Mouse (Mus musculus): ENCODE measurements at regions not wholly inside any gene's neighbourhood (a gene's known extent, or its start where the extent isn't known, plus 50 kb on each side); places are given as distances from the start of the nearest gene placed in this dataset.

- 0 out of 2 replicates have a peak, but pooled peaks cover 5% of the 10 kb centered on the region for H3K4me1 ChIP-seq
- H3K9ac ChIP-seq: no peak overlapping the region
- H3K4me2 ChIP-seq: no peak overlapping the region
- H3K27me3 ChIP-seq: peaks cover 12% of the 10 kb centered on the region
- no peaks in the 10 kb centered on the region for H3K9me3 ChIP-seq (replicated peaks)
- H3K27ac ChIP-seq: no peak overlapping the region
- 81% methylated on average over 9 of the region's 9 CpGs for WGBS
- ATAC-seq (replicated peaks; ENCODE audit: low FRiP score): no peak
- no peak overlapping the region for H3K4me3 ChIP-seq (replicated peaks)
- H3K36me3 ChIP-seq: no peaks in the 10 kb centered on the region
Measured at GRCm38 (mm10) chr19:54099292-54099691, 55.3 kb downstream of the Adra2a start.

DNA sequence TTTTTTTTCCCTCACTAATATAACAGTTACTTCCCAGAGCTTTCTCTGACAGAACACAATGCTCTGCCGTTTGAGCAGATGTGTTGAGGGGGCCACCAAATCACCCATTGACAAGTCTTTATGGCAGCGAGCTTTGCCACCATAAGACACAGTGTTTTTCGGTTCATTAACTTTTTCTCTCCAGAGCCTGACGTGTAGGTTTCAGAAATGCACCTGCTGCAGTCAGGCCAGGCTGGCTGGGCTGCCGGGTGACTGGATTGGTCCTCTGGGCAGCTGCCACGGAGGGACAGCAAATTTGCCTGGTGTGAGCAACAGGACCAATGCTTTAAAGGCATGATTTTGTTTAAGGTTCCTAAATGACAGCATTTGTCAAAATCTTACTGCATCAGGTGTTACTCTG is 55.8 kb downstream of the Adra2a start:
- ATAC-seq (replicated peaks; ENCODE audit: low FRiP score): no peak
- 31% methylated on average over 6 of the region's 6 CpGs for WGBS

GRCm38 (mm10) chr19:54106571-54106970 is 62.6 kb downstream of the Adra2a start:
- H3K4me1 ChIP-seq: 0 out of 2 replicates have a peak, but pooled peaks cover 10% of the 10 kb centered on the region
- H3K9me3 ChIP-seq (replicated peaks): no peaks in the 10 kb centered on the region
- no peak overlapping the region for H3K9ac ChIP-seq
- no peaks in the 10 kb centered on the region for H3K27me3 ChIP-seq
- H3K27ac ChIP-seq: no peak overlapping the region
- H3K4me3 ChIP-seq (replicated peaks): no peak overlapping the region
- ATAC-seq (replicated peaks; ENCODE audit: low FRiP score): no peak
- 43% methylated on average over 3 of the region's 3 CpGs for WGBS
- H3K36me3 ChIP-seq: no peaks in the 10 kb centered on the region
- H3K4me2 ChIP-seq: no peak overlapping the region

More for the DNA sequence above, 55.8 kb downstream of the Adra2a start:
- Histone ChIP-seq H3K9me3 (replicated peaks) (no peaks in the 10 kb centered on the region), H3K4me1 (0 out of 2 replicates have a peak, but pooled peaks cover under 1% of the 10 kb centered on the region), H3K9ac (no peak overlapping the region), H3K27me3 (peaks cover 8% of the 10 kb centered on the region), H3K4me2 (no peak overlapping the region), H3K36me3 (no peaks in the 10 kb centered on the region), H3K4me3 (replicated peaks) (no peak overlapping the region), H3K27ac (no peak overlapping the region)

DNA sequence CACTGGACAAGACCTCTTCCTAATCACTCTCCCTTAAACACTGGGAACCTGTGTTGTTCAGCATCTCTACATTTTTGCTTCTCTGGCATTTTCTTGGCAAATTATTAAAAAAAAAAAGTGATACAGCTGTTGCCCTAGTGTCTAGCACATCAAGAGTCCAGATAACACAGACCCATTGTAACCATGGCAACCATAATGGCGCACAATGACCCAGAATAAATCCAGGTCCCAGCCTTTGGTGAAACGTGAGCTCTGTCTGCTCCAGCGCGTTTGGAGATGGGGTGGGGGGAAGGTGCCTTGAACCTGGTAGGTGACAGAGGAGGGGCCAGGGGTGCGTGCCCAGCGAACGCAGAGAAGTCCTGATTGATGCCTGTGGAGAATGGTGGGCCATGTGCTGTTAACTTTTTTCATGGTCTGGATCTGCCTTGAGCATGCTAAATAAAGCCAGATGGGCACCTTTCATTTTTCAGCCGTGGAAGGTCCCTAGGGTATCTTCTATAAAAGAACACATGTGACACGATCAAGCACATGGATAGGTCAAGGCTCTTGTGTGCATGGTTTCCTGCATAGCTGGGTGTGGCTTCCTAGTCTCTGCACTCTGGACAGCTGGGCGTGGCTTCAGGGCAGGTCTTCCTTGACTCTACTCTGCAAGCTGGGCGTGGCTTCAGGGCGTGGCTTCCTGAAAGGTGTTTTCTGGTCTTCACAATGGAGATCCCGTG is 63.3 kb downstream of the Adra2a start:
- no peak overlapping the region for H3K9ac ChIP-seq
- peak; percentile 43; the same call in 1 of the 2 replicates for ATAC-seq (replicated peaks; ENCODE audit: low FRiP score)
- H3K27me3 ChIP-seq: no peaks in the 10 kb centered on the region
- no peaks in the 10 kb centered on the region for H3K36me3 ChIP-seq
- 0 out of 2 replicates have a peak, but pooled peaks cover 10% of the 10 kb centered on the region for H3K4me1 ChIP-seq
- H3K4me2 ChIP-seq: no peak overlapping the region
- no peak overlapping the region for H3K4me3 ChIP-seq (replicated peaks)
- no peak overlapping the region for H3K27ac ChIP-seq
- no peaks in the 10 kb centered on the region for H3K9me3 ChIP-seq (replicated peaks)
- WGBS: 46% methylated on average over 13 of the region's 13 CpGs

- peaks cover 13% of the 10 kb centered on the region for H3K27me3 ChIP-seq
- H3K4me1 ChIP-seq: peaks cover 15% of the 10 kb centered on the region; the same call in 1 of the 2 replicates
- no peak overlapping the region for H3K9ac ChIP-seq
- no peak overlapping the region for H3K4me2 ChIP-seq
- H3K9me3 ChIP-seq (replicated peaks): no peaks in the 10 kb centered on the region
- 72% methylated on average over 6 of the region's 6 CpGs for WGBS
- ATAC-seq (replicated peaks; ENCODE audit: low FRiP score): peak; percentile 50; the same call in 1 of the 2 replicates
- H3K27ac ChIP-seq: no peak overlapping the region
- H3K4me3 ChIP-seq (replicated peaks): no peak overlapping the region
- no peaks in the 10 kb centered on the region for H3K36me3 ChIP-seq
Measured at GRCm38 (mm10) chr19:54110080-54110479, 66.1 kb downstream of the Adra2a start.

GRCm38 (mm10) chr19:54112691-54113090 is 68.7 kb downstream of the Adra2a start:
- WGBS: 54% methylated on average over 3 of the region's 3 CpGs
- H3K9me3 ChIP-seq (replicated peaks): no peaks in the 10 kb centered on the region
- no peaks in the 10 kb centered on the region for H3K36me3 ChIP-seq
- H3K27me3 ChIP-seq: peaks cover 22% of the 10 kb centered on the region
- no peak for ATAC-seq (replicated peaks; ENCODE audit: low FRiP score)
- no peak overlapping the region for H3K9ac ChIP-seq
- no peak overlapping the region for H3K27ac ChIP-seq
- no peak overlapping the region for H3K4me3 ChIP-seq (replicated peaks)
- peaks cover 9% of the 10 kb centered on the region for H3K4me1 ChIP-seq
- no peak overlapping the region for H3K4me2 ChIP-seq

- H3K9me3 ChIP-seq (replicated peaks): no peaks in the 10 kb centered on the region
- no peak overlapping the region for H3K9ac ChIP-seq
- WGBS: 43% methylated on average over 6 of the region's 6 CpGs
- peaks cover 9% of the 10 kb centered on the region for H3K4me1 ChIP-seq
- no peak for ATAC-seq (replicated peaks; ENCODE audit: low FRiP score)
- H3K4me3 ChIP-seq (replicated peaks): no peak overlapping the region
- peaks cover 22% of the 10 kb centered on the region for H3K27me3 ChIP-seq
- no peak overlapping the region for H3K4me2 ChIP-seq
- no peak overlapping the region for H3K27ac ChIP-seq
- H3K36me3 ChIP-seq: no peaks in the 10 kb centered on the region
Measured at GRCm38 (mm10) chr19:54113421-54113820, 69.5 kb downstream of the Adra2a start.

DNA sequence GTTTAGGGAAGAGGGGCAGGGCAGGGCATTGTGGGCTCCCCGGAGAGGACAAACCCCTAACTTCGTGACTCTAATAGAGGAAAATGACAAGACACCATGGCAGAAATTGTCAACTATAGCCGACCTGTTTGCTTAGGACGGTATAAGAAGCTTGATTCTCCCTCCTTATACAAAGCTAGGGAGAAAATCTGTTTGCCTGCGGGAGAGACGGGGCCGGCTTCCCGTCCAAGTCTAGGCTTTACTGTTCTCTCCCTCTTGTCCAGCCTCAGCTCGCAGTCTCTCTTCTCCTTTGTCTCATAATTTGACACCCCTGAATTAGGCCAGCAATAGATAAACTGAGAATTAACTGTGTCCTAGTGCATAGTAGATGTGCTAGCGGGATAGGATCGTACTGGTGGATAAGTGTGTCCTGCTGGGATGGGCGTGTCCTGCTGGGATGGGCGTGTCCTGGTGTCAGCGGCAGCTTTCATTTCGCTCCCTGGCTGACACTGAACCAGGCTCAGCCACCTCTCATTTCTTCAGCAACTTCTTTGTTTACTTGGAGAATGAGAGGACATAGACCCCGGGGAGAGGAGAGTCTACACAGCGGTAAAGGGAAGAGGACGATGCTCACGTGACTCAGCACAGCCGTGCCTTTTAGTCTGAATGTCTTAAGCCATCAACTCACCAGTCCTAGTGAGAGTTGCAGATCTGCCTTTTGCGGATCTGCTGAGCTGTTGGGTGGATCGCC is 70.8 kb downstream of the Adra2a start:
- WGBS: 8% methylated on average over 22 of the region's 22 CpGs

DNA sequence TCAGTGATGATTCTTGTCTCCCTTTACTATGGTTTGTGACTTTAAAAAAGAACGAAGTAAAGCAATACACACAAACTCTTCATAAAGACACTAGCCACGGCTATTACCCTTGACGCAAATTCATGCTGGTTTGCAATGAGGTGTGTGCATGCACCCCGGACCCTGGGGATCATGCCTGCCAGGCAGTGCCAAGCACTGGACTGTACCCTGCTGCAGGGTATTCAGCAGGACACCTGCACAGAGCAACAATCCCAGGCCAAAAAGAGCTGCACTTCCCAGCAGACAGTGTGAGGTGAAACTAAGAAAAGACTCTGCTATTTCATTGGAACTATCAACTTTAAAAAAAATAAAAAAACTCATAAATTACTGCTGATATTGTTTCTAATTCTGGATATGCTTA is 71.4 kb downstream of the Adra2a start:
- H3K4me2 ChIP-seq: peak overlapping the region; percentile 60
- ATAC-seq (replicated peaks; ENCODE audit: low FRiP score): no peak
- no peak overlapping the region for H3K9ac ChIP-seq
- 39% methylated on average over 4 of the region's 4 CpGs for WGBS
- H3K9me3 ChIP-seq (replicated peaks): no peaks in the 10 kb centered on the region
- peaks cover 23% of the 10 kb centered on the region for H3K27me3 ChIP-seq
- peaks cover 9% of the 10 kb centered on the region for H3K4me1 ChIP-seq
- H3K27ac ChIP-seq: no peak overlapping the region
- no peaks in the 10 kb centered on the region for H3K36me3 ChIP-seq
- peak overlapping the region; percentile 54 for H3K4me3 ChIP-seq (replicated peaks)

More for the DNA sequence above, 70.8 kb downstream of the Adra2a start:
- H3K9ac ChIP-seq: peak overlapping the region; percentile 32
- no peak overlapping the region for H3K27ac ChIP-seq
- H3K4me2 ChIP-seq: peak overlapping the region; percentile 60
- peak overlapping the region; percentile 54 for H3K4me3 ChIP-seq (replicated peaks)
- H3K36me3 ChIP-seq: no peaks in the 10 kb centered on the region
- H3K4me1 ChIP-seq: peaks cover 9% of the 10 kb centered on the region
- H3K27me3 ChIP-seq: peaks cover 22% of the 10 kb centered on the region
- no peaks in the 10 kb centered on the region for H3K9me3 ChIP-seq (replicated peaks)
- ATAC-seq (replicated peaks; ENCODE audit: low FRiP score): peak; percentile 92

GRCm38 (mm10) chr19:54116829-54117228 is 72.9 kb downstream of the Adra2a start:
- Histone ChIP-seq H3K36me3 (no peaks in the 10 kb centered on the region), H3K27ac (no peak overlapping the region), H3K4me3 (replicated peaks) (no peak overlapping the region), H3K9ac (no peak overlapping the region), H3K4me1 (peaks cover 9% of the 10 kb centered on the region), H3K4me2 (no peak overlapping the region), H3K9me3 (replicated peaks) (no peaks in the 10 kb centered on the region), H3K27me3 (peaks cover 26% of the 10 kb centered on the region)
- whole genome bisulfite sequencing: 45% methylated on average over 4 of the region's 4 CpGs
- no peak for ATAC-seq (replicated peaks; ENCODE audit: low FRiP score)

DNA sequence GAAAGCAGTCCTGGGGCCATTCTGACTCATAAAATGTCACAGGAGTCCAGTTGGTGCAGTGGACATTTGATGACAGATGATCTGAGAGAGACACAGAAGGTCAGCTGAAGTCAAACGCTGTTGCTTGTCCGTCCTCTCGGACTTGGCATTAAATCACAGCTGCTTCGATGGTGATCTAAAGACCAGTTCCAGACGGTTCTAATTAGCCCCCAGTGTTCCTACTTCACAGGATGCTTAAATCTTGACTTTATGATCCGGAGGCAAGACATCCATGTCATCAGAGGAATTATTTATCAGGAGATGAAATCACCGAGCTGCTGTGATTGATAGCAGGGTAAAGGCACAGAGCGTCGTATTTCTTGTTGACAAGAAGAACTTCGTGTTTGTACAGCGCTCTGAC is 73.7 kb downstream of the Adra2a start:
- Histone ChIP-seq H3K27me3 (peaks cover 26% of the 10 kb centered on the region), H3K4me2 (no peak overlapping the region), H3K9me3 (replicated peaks) (no peaks in the 10 kb centered on the region), H3K36me3 (no peaks in the 10 kb centered on the region), H3K4me3 (replicated peaks) (no peak overlapping the region), H3K4me1 (peaks cover 9% of the 10 kb centered on the region), H3K9ac (no peak overlapping the region), H3K27ac (no peak overlapping the region)
- ATAC-seq (replicated peaks; ENCODE audit: low FRiP score): no peak
- 18% methylated on average over 11 of the region's 11 CpGs for WGBS

DNA sequence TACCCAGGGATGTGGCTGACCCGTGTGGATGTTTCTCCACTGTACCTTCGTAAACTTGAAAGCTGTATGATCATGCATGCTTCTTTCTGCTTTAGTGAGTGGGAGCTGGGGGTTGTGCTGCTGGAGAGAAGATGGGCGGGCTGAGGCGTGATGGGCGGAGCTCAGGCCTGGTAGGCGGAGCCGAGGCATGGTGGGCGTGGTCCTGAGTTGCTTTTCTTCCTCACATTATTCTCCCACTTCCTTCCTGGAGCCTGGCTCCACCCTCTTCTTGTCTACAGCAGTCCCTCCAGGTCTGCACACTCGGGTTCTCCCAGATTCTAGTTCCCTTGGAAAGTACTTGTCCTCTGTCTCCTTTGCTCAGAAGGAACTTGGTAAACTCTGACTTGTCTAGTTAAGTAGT is 79.6 kb downstream of the Adra2a start:
- WGBS: 78% methylated on average over 9 of the region's 9 CpGs
- Histone ChIP-seq H3K9ac (no peak overlapping the region), H3K9me3 (replicated peaks) (no peaks in the 10 kb centered on the region), H3K4me2 (no peak overlapping the region), H3K36me3 (no peaks in the 10 kb centered on the region), H3K4me3 (replicated peaks) (no peak overlapping the region), H3K27ac (no peak overlapping the region), H3K4me1 (no peaks in the 10 kb centered on the region), H3K27me3 (peaks cover 4% of the 10 kb centered on the region; the same call in 1 of the 2 replicates)
- ATAC-seq (replicated peaks; ENCODE audit: low FRiP score): no peak

All from kidney, embryonic 15.5 days (tissue).